Mouse (Mus musculus) 3134 (cell line): ENCODE results near the gene Pgghg.
A peak's percentile ranks its signal among the peaks of the same experiment; 100 is the strongest.
"Not testable (repeated sequence)": the region's sequence is repeated elsewhere in the genome, so short reads cannot be mapped to it uniquely, and the experiment has no call there.

Experiments
- DNase-seq: peaks from one replicate; pipeline ENCODE4 v3.0.0-alpha.2; 2011; ENCODE audit warnings: low spot score; ENCODE audit not compliant: insufficient read length; ENCODE audit errors: extremely low read depth

Gene Pgghg

GRCm38 (mm10) chr7:140953800-140954732, 12.9 kb downstream of the Pgghg start:
- DNase-seq = no peak

- no peak for DNase-seq
Measured at GRCm38 (mm10) chr7:140954733-140955071, 13.5 kb downstream of the Pgghg start.

- DNase-seq = peak; percentile 70
Measured at GRCm38 (mm10) chr7:140955342-140955741, 14.2 kb downstream of the Pgghg start.

DNA sequence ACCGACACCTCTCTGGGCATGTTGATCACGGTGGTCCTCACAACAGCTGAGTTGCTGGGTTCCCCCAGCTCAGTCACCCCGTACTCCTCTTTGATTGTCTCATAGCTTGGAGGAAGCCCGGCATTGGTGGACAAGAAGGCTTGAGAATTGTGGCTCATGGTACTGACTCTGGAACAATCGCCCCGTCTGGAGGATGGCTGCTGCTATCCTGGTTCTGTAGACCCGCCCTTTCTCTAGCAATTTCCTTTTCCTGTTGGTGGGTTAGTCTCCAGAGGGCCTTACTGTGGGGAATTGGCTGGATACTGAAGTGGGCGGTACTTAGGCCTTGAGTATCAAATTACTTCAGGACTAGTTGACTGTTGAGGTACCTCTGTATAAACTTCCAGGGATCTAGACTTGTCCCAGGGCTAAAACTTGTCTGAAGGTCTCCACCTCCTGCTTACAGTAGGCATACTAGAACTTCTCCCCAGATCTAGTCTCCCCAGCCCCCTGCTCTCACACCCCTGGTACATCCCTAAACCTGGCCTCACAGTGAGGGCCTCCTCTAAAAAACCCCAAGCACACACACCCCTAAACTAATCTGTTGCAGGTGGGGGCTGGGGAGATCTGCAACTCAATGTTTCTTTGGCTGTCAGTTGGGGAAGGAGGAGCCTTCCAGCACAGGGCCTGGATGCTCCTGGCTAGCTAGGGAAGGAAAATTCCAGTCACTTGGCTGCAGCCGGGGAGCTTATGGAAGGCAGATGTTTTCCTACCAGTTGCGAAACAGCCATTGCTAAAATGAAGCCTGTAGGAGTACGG, 14.8 kb downstream of the Pgghg start, which contains the start of the genes Gm45717 and Ifitm2:
Gene Gm45717, minus strand, starts transcription at position 180 of the 798 bp plus-strand sequence.
Gene Ifitm2, minus strand, starts transcription at position 230 of the 798 bp plus-strand sequence.
- DNase-seq = peak; percentile 78

DNA sequence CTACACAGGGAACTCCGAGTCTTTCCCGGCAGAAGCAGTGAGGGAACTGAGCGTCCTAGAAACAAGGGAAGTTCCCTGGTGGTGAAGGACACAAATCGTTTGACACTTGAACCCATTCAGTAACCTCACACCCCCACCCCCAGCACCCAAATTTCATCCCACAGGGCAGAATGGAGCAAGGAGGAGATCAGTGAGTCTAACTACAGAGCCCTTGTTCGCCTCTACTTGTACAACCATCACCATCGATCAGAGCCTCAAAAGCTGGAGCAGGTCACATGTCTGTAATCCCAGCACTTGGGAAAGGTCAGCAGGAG, 15.3 kb downstream of the Pgghg start:
- no peak for DNase-seq

- DNase-seq = no peak
Measured at GRCm38 (mm10) chr7:140959181-140959901, 18.1 kb downstream of the Pgghg start.

DNA sequence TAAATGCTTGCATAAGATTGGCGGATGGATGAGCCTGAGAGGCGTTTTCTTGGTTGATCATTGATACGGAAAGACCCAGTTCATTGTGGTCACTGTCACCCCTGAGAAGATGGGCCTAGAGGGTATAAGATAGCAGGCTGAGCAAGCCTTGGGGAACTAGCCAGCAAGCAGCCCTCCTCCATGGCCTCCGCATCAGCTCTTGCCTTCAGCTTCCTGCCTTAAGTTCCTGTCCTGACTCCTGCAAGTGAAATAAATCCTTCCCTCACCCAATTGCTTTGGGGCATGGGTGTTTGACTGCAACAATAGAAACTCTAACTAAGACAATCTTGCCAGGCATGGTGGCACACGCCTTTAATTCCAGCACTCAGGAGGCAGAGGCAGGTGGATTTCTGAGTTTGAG, 18.8 kb downstream of the Pgghg start:
- DNase-seq = no peak

DNA sequence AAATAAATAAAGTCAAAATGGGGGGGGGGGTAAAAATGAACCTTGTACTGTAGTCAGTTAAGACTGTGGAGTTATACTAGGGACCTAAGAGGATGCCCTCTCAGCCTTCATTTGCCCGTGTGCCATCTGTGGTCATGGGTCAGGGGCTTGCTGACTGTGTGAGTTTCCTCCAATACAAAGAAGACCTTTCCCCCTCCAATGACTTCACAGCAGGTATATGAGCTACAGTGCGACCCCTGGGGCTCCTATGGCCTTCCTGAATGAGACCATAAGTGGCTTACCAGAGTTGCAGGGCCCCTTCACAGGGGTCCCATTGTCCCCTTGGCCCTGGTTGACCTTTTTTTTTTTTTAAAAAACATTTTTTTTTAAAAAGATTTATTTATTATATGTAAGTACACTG, 20.2 kb downstream of the Pgghg start:
- no peak for DNase-seq

DNA sequence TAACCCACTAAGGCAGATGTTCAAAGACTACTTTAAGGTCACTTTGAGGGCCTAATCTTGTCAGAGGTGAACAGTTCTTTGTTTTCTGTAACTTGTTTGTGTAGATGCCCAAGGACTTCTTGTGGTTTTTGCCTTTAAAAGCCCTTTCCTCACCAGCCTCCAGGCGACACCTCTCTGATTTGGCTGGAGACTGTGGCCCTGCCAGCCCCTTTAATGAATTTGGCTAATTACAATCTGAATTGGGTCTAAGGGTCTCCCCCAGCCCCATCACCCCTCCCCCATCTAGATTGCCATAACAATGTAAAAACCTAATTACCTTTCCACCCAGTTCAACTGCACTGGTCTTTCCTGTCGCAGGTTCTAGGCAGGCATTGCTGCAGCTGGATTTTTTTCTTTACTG, 21.5 kb downstream of the Pgghg start:
- DNase-seq = no peak

DNA sequence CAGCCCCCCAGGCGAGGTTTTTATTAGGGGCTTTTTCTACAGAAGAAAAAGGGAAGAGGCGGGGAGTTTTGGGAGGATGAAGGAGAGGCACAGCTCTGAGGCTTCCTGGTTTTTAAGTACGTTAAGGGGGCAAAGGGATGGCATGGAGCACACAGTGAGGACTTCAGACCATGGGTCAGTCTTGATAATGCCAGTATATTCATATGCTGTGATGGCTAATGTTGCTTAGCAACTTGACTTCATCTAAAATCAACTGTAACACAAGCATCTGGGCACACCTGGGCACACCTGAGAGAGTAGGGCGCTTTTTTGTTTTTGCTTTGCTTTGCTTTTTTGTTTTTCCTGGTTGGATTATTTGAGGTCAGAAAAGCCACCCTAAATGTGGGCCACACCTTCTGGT, 25.7 kb downstream of the Pgghg start, which contains the start of gene Ifitm1:
Gene Ifitm1, plus strand, starts transcription at position 301 of the 400 bp plus-strand sequence.
- DNase-seq = no peak

DNA sequence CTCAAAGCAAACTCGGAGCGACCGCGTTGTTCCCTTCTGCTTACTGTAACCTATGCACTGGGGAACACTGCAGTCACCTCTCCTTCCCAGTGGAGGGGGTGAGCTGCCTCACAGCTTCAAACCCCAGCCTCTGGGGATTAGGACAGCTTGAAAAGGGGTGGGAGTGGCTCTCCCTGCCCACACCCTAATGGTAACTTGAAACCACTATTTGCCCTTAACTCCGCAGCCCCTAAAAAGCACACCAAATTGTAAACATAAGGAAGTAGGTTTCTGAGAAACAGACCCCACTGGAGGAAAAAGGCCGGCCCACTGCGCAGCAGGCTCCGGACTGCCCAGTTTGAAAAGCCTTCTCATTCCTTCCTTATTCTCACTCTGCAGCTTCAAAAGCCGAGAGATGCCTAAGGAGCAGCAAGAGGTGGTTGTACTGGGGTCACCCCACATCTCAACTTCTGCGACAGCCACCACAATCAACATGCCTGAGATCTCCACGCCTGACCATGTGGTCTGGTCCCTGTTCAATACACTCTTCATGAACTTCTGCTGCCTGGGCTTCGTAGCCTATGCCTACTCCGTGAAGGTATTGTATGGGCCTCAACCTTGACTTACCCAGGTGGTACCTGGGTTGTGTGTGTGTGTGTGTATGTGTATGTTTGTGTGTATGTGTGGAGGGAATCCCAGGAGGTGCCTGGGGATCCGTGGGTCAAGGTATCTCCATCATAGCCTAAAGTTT, 26.8 kb downstream of the Pgghg start:
- DNase-seq = no peak

DNA sequence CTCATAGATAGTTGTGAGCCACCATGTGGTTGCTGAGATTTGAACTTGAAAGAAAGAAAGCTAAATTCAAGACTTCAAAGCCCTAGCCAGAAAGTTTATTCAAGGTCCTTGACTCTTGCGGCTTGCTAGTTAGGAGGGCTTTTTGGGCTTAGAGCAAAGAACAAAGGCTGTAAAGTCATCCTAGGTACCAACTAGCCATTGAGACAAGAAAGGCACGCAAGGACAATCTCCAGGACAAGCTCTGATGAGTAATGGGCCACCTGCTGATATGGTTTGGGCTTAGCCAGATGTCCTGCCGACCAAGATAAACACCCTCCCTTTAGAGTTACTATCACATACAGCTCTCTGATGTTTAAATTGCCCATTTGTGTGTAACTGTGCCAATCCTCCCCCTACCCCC, 27.5 kb downstream of the Pgghg start:
- not testable (repeated sequence) for DNase-seq

GRCm38 (mm10) chr7:140970931-140971330, 29.7 kb downstream of the Pgghg start:
- DNase-seq = no peak

- DNase-seq = no peak
Measured at GRCm38 (mm10) chr7:140971479-140972171, 30.4 kb downstream of the Pgghg start.

DNA sequence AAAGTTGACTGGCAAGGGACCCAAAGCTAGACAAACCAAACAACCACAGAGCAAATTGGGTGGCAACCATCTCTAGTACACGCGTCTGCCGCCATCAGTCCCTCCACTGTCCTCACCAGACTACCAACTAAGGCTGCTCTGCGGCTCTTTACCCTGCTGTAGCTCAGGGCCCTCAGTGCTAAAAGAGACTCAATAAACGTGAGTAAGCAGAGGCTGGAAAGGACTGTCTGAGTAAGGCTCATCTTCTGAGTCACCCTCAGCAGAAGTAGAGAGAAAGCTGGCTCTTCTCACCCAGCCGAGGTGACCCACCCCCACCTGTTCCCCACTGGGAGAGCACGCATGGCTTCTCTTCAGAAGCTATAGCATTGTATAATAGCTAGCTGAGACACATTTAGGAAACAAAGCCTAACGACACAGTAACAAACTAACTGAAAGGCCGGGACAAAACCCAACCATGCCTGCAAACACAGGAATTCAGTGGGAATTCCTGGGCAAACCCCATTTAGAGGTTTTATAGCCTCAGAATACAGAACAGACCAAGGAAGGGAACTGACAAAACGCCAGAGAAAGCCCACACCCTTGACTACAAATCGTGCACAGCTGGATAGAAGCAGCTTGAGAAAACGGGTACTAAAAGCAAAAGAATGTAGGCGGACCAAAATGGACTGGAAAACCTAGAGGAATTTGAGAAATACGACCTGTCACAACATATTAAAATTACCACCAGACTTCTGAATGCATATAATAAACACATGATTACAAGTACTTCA, 32.4 kb downstream of the Pgghg start:
- peak; percentile 47 for DNase-seq

DNA sequence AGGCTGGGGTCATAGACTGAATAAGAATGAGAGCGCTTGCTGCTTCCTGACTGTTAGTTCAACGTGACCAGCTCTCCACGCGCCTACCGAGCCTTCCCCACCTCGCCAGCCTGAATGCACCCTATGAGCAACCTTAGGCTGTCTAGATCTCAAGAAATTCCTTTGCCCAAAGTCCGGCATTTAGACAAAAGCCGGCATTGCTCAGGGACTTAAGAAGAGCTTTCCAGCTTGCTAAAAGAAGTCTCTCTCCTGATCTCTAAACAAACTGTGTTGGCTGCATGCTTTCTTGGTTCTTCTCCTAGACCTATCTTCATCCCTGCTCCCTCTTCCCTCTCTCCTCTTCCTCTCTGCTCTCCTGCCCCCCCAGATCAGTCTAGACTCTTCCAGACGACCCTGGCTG, 33.7 kb downstream of the Pgghg start:
- no peak for DNase-seq

DNA sequence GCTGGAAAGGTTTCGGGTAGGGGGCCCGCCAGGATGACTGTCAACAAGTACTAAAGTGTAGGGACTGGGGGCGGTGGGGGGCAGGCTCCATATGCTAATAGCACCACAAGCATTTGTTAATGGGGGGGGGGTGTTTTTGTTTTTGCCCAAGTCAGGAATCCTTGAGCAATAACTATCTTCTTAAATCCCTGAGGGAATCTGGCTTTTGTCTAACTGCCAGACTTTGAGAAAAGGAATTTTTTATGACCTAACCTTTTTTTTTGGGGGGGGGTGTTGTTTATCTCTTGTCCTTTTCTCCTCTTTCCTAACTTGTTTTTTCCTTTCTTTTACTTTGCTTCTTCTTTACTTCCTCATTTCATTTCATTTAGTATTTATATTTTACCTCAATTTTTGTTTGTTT, 34.3 kb downstream of the Pgghg start:
- no peak for DNase-seq

DNA sequence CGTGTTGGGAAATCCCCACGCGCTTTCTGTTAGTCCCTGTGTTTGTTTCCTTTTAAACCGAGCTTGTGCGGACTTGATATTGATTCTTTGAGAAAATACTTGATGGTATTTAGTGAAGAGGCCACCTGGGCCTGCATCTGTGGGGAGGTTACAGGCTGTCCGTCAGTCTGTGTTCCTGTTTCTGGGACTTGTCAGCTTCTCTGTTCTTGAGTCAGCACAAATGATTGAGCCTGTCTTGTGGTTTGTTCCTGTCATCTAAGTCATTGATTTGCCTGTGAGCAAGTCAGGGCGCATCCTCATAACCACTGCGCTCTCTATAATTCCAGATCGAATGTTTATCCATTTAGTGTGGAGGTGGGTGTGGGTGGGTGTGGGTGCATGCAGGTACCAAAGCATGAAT, 35.5 kb downstream of the Pgghg start:
- not testable (repeated sequence) for DNase-seq

- peak; percentile 57 for DNase-seq
Measured at GRCm38 (mm10) chr7:140981704-140982103, 40.5 kb downstream of the Pgghg start.
